ENCODE assay signal across 26 mouse cellular contexts in the genomic region with DNA sequence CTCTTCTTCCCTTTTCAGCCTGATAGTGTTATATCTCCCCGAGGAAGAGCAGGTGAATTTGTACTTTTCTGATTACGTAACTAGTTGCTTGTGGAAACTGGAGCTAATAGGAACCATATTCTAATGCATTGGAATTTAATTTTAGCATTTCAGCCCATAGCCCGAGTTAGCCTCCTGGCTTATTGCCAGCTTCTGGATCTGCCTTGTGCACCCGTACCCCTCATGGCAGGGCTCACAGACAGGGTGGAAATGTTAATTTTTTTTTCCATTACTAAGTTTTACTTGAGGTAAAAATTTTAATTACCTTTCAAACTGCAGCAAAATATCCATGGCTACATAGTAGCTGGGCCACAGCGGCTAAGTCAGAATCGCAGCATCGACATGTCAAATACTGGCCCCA.
A peak's percentile ranks its signal among the peaks of the same experiment; 100 is the strongest.
DNase-seq lines count a peak whose midpoint lies in the region; ATAC-seq and TF ChIP-seq lines count a peak whose summit lies in the region.
"Had no signal": no experiment of that assay in that cellular context is flagged by ENCODE, and none has a peak within 500 bp of the region (broad histone marks: within the 10 kb centered on the region; RNA-seq: fewer than 3 reads in every experiment).

No protein-coding gene starts in this region.

- 75% methylated on average over 7 of the region's 7 CpGs for WGBS in intestine, embryonic 14.5 days
- 76% methylated on average over 7 of the region's 7 CpGs for WGBS in intestine, embryonic 15.5 days
- WGBS in lung, embryonic 14.5 days = 63% methylated on average over 7 of the region's 7 CpGs
- 39% methylated on average over 7 of the region's 7 CpGs for WGBS in embryonic facial prominence, embryonic 14.5 days
- 76% methylated on average over 7 of the region's 7 CpGs for WGBS in kidney, embryonic 15.5 days

- no peaks in the 10 kb centered on the region for H3K27me3 ChIP-seq in intestine, embryonic 14.5 days (replicated peaks; ENCODE audit: control insufficient read depth, insufficient read depth, low read length)
- H3K27me3 ChIP-seq in intestine, embryonic 15.5 days (replicated peaks) = no peaks in the 10 kb centered on the region
- H3K27me3 ChIP-seq in lung, embryonic 14.5 days (ENCODE audit: insufficient read depth, low read length) = no peaks in the 10 kb centered on the region
- no peaks in the 10 kb centered on the region for H3K27me3 ChIP-seq in embryonic facial prominence, embryonic 14.5 days (replicated peaks; ENCODE audit: control insufficient read depth, insufficient read depth, low read length)
- H3K27me3 ChIP-seq in kidney, embryonic 15.5 days = no peaks in the 10 kb centered on the region
- H3K27me3 ChIP-seq: forebrain, embryonic 12.5 days; forebrain, embryonic 15.5 days; heart, embryonic 13.5 days; hindbrain, embryonic 15.5 days had no signal

- H3K36me3 ChIP-seq in intestine, embryonic 14.5 days (ENCODE audit: control insufficient read depth, insufficient read depth, low read length) = no peaks in the 10 kb centered on the region
- no peaks in the 10 kb centered on the region for H3K36me3 ChIP-seq in intestine, embryonic 15.5 days
- H3K36me3 ChIP-seq in lung, embryonic 14.5 days (ENCODE audit: insufficient read depth) = no peaks in the 10 kb centered on the region
- H3K36me3 ChIP-seq in embryonic facial prominence, embryonic 14.5 days (ENCODE audit: control insufficient read depth, insufficient read depth, low read length) = no peaks in the 10 kb centered on the region
- no peaks in the 10 kb centered on the region for H3K36me3 ChIP-seq in kidney, embryonic 15.5 days
- H3K36me3 ChIP-seq: forebrain, embryonic 12.5 days; forebrain, embryonic 15.5 days; G1E; heart, embryonic 10.5 days; heart, embryonic 13.5 days; hindbrain, embryonic 15.5 days had no signal

- no peaks in the 10 kb centered on the region for H3K4me1 ChIP-seq in intestine, embryonic 14.5 days (replicated peaks; ENCODE audit: control insufficient read depth, insufficient read depth, low read length)
- no peaks in the 10 kb centered on the region for H3K4me1 ChIP-seq in intestine, embryonic 15.5 days (replicated peaks)
- H3K4me1 ChIP-seq in lung, embryonic 14.5 days (ENCODE audit: insufficient read depth) = no peaks in the 10 kb centered on the region
- no peaks in the 10 kb centered on the region; the same call in 1 of the 2 replicates for H3K4me1 ChIP-seq in embryonic facial prominence, embryonic 14.5 days (ENCODE audit: control insufficient read depth, insufficient read depth, low read length)
- no peaks in the 10 kb centered on the region for H3K4me1 ChIP-seq in kidney, embryonic 15.5 days
- H3K4me1 ChIP-seq: forebrain, embryonic 12.5 days; forebrain, embryonic 15.5 days; heart, embryonic 10.5 days; heart, embryonic 13.5 days; hindbrain, embryonic 15.5 days had no signal

- H3K9me3 ChIP-seq in intestine, embryonic 14.5 days (ENCODE audit: control insufficient read depth, low read length) = no peaks in the 10 kb centered on the region
- H3K9me3 ChIP-seq in intestine, embryonic 15.5 days = no peaks in the 10 kb centered on the region
- H3K9me3 ChIP-seq in lung, embryonic 14.5 days (ENCODE audit: low read depth, low read length) = no peaks in the 10 kb centered on the region
- H3K9me3 ChIP-seq in embryonic facial prominence, embryonic 14.5 days (ENCODE audit: control insufficient read depth, low read length) = no peaks in the 10 kb centered on the region
- no peaks in the 10 kb centered on the region for H3K9me3 ChIP-seq in kidney, embryonic 15.5 days (replicated peaks)
- H3K9me3 ChIP-seq: forebrain, embryonic 12.5 days; forebrain, embryonic 15.5 days; G1E; heart, embryonic 10.5 days; heart, embryonic 13.5 days; hindbrain, embryonic 15.5 days had no signal

- no peak for ATAC-seq in intestine, embryonic 14.5 days (replicated peaks; ENCODE audit: low FRiP score, low TSS enrichment, low read depth)
- no peak for ATAC-seq in intestine, embryonic 15.5 days
- ATAC-seq in lung, embryonic 14.5 days (ENCODE audit: insufficient read depth) = no peak
- 0 out of 2 replicates have a peak, but pooled peaks have one; percentile 22 for ATAC-seq in embryonic facial prominence, embryonic 14.5 days (ENCODE audit: low read depth)
- no peak for ATAC-seq in kidney, embryonic 15.5 days (replicated peaks; ENCODE audit: low FRiP score)
- ATAC-seq: forebrain, embryonic 15.5 days; Patski had no signal

- no peak for TF ChIP-seq CTCF in lung, embryonic 14.5 days (IDR thresholded peaks at IDR 0.05; ENCODE audit: low read depth)

- H3K4me2 ChIP-seq in intestine, embryonic 14.5 days (ENCODE audit: low read length) = no peak overlapping the region
- no peak overlapping the region for H3K4me2 ChIP-seq in intestine, embryonic 15.5 days (replicated peaks)
- H3K4me2 ChIP-seq in lung, embryonic 14.5 days = no peak overlapping the region
- no peak overlapping the region for H3K4me2 ChIP-seq in embryonic facial prominence, embryonic 14.5 days (ENCODE audit: low read depth, low read length)
- H3K4me2 ChIP-seq in kidney, embryonic 15.5 days = no peak overlapping the region
- H3K4me2 ChIP-seq: forebrain, embryonic 12.5 days; forebrain, embryonic 15.5 days; heart, embryonic 13.5 days; hindbrain, embryonic 15.5 days had no signal

- peak; percentile 18 for DNase-seq in intestine, embryonic 14.5 days (ENCODE audit: low spot score)
- DNase-seq in lung, embryonic 14.5 days = peak; percentile 15
- DNase-seq in lung, adult 18-20 months = no peak
- DNase-seq in brain, adult 2 months (ENCODE audit: low read depth, low spot score) = peak; percentile 14
- peak; percentile 61 for DNase-seq in embryonic facial prominence, embryonic 14.5 days (ENCODE audit: low spot score)
- DNase-seq: adrenal gland, postnatal 10 days; adrenal gland, postnatal 36 days; B cell, adult 2 months; cerebellum, adult 11 months; cerebellum, adult 2 months; cerebellum, adult 9-11 months; cerebellum, postnatal 25 days; gastrocnemius, postnatal 36 days; heart, adult 2 months; heart, postnatal 14 days; heart, postnatal 4 days had no signal

- no peak overlapping the region for H3K27ac ChIP-seq in intestine, embryonic 14.5 days (ENCODE audit: low read depth)
- H3K27ac ChIP-seq in intestine, embryonic 15.5 days = no peak overlapping the region
- no peak overlapping the region for H3K27ac ChIP-seq in lung, embryonic 14.5 days (ENCODE audit: low read depth)
- H3K27ac ChIP-seq in embryonic facial prominence, embryonic 14.5 days (replicated peaks; ENCODE audit: low read depth, low read length) = no peak overlapping the region
- H3K27ac ChIP-seq in kidney, embryonic 15.5 days = no peak overlapping the region
- H3K27ac ChIP-seq: forebrain, embryonic 12.5 days; forebrain, embryonic 15.5 days; heart, adult 2 months; heart, embryonic 10.5 days; heart, embryonic 13.5 days; hindbrain, embryonic 15.5 days had no signal

- H3K9ac ChIP-seq in intestine, embryonic 14.5 days (ENCODE audit: low read length) = no peak overlapping the region
- H3K9ac ChIP-seq in intestine, embryonic 15.5 days = no peak overlapping the region
- H3K9ac ChIP-seq in lung, embryonic 14.5 days = no peak overlapping the region
- H3K9ac ChIP-seq in embryonic facial prominence, embryonic 14.5 days (ENCODE audit: low read depth, low read length) = no peak overlapping the region
- H3K9ac ChIP-seq in kidney, embryonic 15.5 days = no peak overlapping the region
- H3K9ac ChIP-seq: forebrain, embryonic 12.5 days; forebrain, embryonic 15.5 days; heart, embryonic 13.5 days; hindbrain, embryonic 15.5 days had no signal

- no peak overlapping the region for H3K4me3 ChIP-seq in intestine, embryonic 14.5 days (ENCODE audit: low read depth, low read length)
- no peak overlapping the region for H3K4me3 ChIP-seq in intestine, embryonic 15.5 days (replicated peaks)
- H3K4me3 ChIP-seq in lung, embryonic 14.5 days (ENCODE audit: low read depth, low read length) = no peak overlapping the region
- no peak overlapping the region for H3K4me3 ChIP-seq in embryonic facial prominence, embryonic 14.5 days (ENCODE audit: low read depth, low read length)
- no peak overlapping the region for H3K4me3 ChIP-seq in kidney, embryonic 15.5 days (replicated peaks)
- H3K4me3 ChIP-seq: erythroblast, embryonic 14.5 days; forebrain, embryonic 12.5 days; forebrain, embryonic 15.5 days; heart, adult 2 months; heart, embryonic 10.5 days; heart, embryonic 13.5 days; hindbrain, embryonic 15.5 days had no signal

Comparison
In these comparisons a context has a peak if more than half of its experiments do, and no peak if none do; other contexts are left out.
1. DNase-seq: peak in intestine, embryonic 14.5 days (single experiment), lung, embryonic 14.5 days (single experiment), brain, adult 2 months (single experiment) and embryonic facial prominence, embryonic 14.5 days (single experiment); none in lung, adult 18-20 months (0 of 2).